Mouse (Mus musculus) heart, postnatal 4 days (tissue): ENCODE results near the gene Sept7. TPM values are rescaled to one million over a fixed set of nuclear protein-coding genes. Genes with fewer than 3 reads are reported as not detected.
"Not testable (repeated sequence)": the region's sequence is repeated elsewhere in the genome, so short reads cannot be mapped to it uniquely, and the experiment has no call there.

Source experiments
- DNase-seq: peaks from one replicate; pipeline ENCODE4 v3.0.0; 2021
- total RNA-seq, 2 experiments: library from RNA; stranded (reverse); gene quantifications; 2 replicates each; pipeline ENCODE4 v1.2.3; 2021

Sept7 gene
- total RNA-seq, 2 experiments from 2014 or later, result 202 to 208 TPM

DNA sequence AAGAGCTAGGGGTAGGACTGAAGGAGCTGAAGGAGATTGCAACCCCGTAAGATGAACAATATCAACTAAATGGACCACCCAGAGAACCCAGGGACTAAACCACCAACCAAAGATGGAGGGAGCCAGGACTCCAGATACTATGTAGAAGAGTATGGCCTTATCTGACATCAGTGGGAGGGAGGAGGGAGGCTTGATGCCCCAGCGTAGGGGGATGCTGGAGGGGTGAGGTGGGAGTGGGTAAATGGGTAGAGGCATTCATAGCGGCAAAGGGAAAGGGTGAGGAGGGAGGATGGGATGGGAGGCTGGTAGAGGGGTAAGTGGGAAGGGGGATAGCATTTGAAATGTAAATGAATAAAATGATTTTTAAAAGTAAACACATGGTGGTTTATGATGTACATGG, 8.2 kb downstream of the Sept7 start:
- no peak for DNase-seq

DNA sequence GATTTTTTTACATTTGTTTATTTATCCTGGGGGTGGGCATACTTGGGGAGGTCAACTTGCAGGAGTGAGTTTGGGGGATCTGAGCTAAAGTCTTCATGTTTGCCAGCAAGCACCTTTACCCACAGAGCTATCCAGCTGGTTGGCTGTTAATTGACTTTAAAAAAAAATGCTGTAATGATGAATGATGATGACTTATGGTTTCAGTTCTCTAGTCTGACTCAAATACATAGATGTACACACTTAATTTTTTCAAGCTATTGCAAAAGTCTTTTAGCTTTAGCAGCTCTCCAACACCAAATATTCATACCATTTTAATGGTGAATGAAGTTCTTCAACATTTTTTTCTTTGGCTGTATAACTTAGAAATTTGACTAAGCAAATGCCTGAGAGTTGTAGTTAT, 8.7 kb downstream of the Sept7 start:
- DNase-seq, result no peak

DNA sequence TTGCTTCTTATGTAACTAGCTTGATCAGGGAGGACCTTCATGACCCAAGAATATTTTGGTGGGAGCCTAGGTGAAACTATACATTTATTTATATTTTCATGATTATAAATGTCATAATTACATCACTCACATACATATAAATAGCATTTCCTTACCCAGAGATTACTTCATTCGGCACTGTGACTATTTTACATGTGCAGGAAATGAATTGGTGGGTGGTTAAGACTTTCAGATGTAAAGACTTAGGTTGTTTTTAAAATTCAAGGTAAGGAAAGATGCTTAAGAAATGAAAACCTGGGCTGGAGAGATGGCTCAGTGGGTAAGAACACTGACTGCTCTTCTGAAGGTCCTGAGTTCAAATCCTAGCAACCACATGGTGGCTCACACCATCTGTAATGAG, 9.8 kb downstream of the Sept7 start:
- DNase-seq, result no peak

DNA sequence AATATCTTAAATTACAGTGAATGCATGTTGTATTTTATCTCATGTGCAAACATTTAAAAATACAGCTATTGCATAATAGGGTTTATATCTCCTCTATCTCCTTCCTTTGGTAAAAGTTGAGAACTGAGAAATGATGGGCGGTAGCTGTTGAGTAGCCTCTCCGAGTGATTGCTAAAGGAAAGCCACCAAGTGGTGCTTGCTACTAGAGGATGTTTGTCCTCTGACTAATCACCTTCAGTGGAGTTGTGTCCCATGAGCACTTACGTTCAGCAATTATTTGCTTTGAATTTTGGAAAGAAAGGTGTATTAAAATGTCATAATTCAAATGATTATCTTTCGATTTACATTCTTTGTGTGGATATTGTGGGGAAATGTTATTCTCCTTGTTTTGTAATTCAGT, 13.6 kb downstream of the Sept7 start:
- no peak for DNase-seq

DNA sequence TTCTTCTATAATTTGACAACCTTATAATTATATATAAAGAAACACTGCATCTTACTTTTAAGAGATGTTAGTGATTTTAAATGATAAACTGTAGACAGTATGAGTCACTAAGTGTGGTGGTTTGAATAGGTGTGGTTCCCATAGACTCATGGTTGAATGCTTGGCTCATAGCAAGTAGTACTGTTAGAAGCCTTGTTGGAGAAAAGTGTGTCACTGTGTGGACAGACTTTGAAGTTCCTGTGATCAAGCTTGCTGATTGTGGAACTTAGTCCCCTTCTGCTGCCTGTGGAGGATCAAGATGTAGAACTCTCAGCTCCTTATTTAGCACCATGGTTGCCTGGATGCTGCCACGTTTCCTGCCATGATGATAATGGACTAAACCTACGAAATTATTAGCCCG, 14.9 kb downstream of the Sept7 start:
- no peak for DNase-seq

DNA sequence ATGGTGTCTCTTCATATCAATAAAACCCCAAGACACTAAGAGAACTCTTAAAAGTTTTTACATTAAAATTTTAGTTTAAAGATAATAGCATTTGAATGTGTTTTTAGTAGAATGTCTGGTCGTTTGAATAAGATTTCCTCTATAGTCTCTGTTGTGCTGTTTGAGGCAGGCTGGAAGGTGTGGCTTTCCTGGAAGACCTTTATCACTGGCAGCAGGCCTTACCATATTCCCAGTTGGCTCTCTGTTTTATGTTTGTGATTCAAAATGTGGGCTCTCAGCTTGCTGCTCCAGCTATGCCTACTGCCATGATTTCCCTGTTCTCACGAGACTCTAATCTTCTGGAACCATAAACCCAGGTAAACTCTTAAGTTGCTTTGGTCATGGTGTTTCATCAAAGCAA, 15.3 kb downstream of the Sept7 start:
- no peak for DNase-seq

DNA sequence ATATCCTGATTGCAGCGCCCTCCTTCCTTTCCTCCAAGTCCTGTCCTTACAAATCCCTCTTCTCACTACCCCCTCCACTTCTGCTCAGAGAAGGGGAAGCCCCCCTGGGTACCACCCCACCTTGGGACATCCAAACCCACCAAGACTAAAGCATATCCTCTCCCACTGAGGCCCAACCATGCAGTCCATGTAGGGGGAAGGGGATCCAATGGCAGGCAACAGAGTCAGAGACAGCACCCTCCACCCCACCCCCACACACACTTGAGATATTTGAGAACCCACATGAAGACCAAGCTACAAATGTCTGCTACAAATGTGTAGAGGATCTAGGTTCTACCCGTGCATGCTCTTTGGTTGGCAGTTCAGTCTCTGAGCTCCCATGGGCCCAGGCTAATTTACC, 19.7 kb downstream of the Sept7 start:
- DNase-seq, result no peak

DNA sequence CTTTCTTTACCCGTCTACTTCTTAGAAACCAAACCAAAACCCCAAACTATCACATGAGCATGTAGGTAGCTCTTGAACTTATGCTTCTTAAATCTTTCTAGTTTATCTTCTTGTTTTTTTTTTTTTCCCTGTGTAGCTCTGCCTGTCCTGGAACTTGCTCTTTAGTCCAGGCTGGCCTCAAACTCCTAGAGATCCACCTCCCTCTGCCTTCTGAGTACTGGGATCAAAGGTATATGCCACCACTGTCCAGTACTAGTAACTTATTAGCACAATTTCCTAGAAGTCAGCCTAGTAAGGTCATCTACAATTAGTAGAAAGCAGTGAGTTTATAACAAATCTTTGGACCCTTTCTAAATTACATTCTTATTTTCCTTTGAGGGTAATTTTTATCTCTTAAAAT, 37.6 kb downstream of the Sept7 start:
- no peak for DNase-seq

DNA sequence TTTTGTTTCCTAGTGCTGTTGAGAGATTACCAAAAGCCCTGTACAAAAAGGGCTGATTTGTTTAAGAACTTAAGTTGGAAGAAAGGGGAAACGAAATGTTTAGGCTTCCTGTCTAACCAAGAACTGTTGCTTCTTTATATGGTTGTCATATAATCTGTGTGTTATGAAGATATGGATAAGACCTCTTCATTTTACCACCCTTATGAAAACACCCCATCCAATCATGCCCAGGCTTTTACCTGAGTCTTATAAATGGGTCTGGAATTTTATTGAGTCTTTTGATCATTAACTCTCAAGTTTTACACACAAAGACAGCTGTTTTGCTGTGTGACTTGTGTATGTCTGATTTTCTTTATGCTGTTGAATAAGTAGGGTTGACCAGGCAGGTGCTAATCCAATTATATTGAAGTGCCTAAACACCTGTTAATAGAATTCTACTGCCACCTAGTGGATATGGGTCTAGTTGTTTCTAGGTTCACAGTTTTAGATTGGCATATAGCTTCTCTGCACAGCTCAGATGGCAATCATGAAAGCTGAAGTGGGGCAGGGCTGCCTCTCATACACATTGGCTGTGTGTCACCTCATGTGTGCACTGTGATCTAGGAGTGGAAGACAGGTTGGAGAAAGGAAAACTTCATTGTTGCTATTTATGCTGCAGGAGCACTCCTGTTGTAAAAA, 57.4 kb downstream of the Sept7 start:
- DNase-seq, result no peak

DNA sequence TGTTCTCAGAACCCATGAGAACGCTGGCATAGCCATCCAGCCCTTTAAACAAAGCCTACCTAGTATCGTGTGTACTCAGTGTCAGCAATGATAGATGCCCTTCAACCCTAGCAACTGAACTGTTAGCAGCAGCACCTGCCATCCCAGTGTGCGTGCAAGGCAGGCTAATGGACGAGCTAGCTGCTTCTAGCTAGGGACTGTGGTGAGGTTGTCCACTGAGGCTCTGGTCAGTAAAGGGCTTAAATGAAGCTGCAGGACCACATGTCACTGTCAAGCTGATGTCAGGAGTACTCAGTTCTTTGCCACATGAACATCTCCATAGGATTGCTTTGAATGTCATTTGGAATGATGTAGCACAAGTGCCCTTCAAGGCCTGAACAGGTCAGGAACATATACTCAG, 62.1 kb downstream of the Sept7 start:
- DNase-seq, result no peak

DNA sequence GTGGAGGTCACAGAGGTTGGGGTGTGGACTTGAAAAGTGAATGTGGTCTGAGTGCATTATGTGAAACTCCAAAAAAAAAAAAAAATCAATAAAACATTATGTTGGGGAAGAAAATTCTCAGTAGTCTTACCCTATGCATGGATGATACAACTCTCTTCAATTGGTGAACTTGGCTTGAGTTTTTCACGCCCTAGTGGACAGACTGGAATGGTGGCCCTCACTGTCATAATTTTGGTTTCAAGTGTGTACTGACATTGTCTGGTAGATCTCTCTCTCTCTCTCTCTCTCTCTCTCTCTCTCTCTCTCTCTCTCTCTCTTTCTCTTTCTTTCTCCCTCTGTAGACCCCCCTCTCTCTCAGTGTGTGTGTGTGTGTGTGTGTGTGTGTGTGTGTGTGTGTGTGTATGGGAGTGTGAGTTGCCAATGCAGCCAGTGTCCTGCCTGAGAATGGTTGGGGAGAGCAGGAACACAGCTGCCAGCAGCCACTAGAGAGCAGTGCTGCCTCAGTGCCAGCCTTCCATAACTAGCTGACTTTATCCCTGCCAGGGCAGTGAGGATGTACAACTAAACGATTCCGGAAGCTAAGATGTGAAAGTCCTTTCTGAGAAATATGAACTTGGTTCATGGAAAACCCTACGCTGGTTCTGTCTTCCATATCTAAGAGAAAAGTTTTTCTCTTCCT, 65.7 kb downstream of the Sept7 start:
- DNase-seq, result peak; percentile 77

DNA sequence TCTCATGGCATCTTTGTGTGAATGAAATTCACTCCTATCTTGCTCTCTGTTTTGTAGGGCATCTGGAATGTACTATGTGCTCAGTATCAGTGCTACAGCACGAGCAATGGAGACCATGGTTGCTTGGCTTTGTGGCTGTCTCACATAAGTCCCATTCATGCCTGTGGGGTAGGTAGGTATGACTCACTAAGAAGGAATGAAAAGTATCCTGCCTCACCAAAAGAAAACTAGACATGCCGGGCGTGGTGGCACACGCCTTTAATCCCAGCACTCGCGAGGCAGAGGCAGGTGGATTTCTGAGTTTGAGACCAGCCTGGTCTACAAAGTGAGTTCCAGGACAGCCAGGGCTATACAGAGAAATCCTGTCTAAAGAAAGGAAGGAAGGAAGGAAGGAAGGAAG, 67.4 kb downstream of the Sept7 start:
- DNase-seq, result not testable (repeated sequence)

DNA sequence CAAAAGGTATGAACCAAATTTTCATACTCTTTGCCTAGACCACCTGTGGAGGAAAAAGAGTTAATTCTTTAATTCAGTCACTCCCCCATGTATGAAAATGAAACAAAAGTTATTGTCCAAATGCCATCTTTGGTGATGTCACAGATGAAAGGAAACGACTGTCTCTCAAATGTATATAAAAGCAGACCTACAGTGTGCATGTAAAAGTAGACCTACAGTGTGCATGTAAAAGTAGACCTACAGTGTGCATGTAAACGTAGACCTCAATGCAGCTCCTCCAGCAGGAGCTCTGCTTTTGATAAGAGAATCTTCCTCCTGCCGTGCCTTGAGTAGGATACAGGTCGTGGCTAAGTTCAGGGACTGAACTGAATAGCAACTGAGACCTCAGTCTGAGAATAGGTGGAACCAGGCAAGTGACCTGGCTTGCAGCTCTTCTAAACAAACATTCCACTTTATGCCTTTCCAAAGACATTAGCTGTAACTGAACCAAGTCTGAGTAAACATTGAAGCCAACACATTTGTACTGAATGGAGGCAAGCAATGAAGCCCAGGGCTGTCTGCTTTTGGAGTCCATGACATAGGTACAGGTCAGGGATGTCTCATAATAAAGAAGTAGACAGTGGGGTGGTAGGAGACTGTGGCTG, 75.6 kb downstream of the Sept7 start:
- DNase-seq, result no peak

DNA sequence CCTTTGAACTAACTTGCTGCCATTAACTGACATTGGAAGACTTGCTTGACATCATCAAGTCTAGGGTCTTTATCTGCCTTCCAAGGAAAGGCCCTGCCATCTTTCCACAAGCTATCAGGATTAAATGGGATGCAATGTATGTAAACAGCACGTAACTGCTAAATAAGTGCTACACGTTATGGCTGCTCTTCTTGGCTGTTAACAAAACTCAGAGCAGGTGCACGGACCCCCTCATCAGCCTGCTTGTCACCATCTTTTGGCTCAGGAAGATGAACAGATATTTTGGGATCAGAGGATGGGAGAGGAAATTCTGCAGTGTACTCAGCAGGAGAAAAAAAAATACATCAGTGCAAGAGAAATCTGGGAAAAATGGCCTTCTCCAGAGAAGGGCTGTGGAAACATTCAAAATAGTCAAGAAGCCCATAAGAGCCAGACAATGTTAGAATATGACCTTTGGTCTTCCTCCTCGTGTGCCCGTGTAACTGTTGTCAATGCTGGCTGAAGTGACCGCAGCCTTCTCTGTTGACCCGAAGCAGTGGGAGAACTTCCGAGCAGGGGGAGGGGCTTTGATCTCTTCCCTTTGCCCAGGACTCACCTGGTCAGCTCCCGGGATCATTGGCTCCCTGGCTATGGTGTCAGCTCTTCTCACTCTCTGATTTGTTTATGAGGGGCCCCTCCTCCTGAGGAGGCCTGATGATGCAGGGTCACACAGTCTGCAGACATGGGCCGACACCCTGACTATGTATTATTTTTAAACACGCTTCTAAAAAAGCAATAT, 76.9 kb downstream of the Sept7 start:
- no peak for DNase-seq

DNA sequence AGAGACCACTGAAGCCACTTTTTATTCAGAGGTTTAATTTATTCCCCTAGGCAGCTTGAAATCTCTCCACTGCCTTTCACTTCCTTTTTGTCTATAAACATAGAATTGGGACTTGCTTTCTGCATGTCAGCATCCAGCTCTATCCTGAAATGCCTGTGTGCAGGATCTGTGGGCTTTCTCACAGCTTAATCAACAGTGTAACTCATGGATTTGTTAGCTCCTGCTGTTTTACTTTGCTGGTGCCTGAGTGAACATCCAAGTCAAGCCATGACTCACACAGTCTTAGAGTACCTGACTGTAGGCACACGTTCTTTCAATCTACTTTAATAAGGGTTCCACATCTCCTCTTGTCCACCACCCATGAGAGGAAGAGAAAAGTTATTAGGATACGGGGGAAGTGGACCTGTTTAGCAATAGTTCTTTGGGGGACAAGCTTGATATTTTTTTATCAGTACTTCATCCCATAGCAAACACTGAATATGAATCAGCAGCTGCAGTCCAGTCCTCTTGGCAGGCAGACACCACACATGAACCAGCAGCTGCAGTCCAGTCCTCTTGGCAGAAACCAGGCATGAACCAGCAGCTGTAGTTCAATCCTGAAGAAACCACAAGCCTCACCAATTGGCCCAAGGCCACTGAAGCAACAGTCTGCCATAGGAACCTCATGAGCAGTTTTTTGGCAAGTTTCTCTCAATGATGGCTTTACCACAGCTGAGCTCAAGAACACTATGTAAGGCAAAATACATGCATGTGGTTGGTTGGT, 85.4 kb downstream of the Sept7 start:
- DNase-seq, result no peak

DNA sequence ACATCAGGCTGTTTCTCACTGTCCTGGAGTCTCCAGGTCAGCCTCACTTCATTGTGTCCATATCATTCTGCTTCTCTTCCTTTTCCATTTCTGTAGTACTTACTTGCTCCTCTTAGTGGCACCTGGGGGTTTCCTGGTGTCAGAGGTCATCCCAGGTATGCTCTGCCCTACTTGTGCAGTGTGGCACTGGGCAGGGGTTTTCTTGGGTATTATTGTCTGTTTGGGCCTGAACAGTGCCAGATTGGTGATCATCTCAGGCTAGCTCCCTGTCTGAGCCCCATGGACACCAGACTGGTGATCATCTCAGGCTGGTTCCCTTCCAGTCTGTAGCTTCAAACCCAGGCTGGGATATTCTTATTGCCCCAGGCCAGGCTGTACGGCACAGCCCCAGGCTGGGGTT, 88.2 kb downstream of the Sept7 start:
- no peak for DNase-seq

DNA sequence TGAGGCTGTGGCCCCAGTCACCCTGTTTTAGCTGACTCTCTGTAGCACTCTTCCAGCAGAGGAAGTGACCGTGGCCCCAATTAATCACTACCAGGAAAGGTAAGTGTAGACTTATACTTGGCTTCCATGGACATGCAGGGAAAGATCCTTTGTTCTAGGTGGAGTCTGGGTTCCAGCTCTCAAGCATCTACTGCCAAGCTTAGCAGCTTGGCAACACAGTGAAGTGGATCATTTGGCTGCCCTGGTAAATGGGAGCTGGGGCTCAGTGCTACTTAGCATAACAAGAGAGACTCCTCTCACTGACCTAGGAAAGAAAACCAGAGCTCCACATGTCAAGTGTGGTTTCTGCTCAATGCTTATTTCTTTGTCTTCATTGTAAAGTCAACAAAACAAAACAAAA, 101.5 kb downstream of the Sept7 start:
- no peak for DNase-seq

DNA sequence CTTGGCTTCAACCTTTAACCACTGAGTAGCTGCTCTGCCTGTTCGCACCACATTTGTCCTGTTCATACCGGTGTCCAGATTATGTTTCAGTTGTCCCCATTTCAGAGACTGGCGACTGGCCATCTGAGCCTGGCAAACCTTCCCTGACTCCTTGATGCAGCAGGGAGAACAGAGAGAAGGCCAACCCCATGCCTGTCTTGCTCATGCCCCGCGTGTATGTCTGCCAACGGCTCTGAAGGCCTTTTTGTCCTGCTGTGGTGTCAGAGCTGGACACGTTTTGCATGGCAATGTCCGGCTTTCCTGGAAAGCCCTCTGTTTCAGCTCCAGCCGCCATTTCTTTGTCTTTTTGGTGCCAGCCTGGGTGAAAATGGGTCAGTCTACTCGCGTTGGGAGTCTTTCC, 103.6 kb downstream of the Sept7 start:
- no peak for DNase-seq

DNA sequence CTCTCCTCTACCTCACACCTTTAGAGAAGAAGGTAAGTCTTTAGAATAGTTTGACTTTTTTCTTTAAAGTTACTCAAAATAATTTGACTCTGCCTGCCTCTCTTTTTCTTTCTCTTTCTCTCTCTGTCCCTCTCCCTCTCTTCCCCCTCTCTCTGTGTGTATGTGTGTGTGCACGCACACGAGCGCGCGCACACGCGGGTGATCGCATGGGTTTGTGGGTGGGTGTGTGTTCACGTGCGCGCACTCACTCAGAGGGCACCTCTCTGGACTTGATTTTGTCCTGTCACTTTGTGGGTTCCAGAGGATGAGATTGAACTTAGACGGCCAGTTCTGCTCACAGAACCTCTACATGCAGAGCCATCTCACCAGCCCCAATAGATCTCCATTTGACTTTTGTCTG, 105.3 kb downstream of the Sept7 start:
- DNase-seq, result no peak

DNA sequence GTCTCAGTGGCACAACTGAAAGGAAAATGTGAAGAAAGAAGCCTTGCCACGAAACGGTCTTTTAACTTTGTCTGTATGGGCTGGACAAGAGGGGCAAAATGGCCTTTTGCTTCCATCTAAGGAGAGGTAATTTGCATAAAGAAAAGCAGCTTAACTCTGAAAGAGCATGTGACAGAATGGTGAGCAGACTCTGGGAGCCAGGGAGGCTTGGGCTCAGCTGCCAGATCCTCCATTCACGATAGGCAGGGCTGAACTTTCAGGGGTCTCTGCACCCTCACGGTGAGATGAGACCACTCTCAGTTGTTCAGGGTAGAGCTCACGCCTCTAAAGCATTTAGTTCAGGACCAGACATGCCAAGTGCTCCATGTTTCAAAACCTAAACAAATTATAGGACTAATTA, 105.8 kb downstream of the Sept7 start:
- DNase-seq, result no peak
